Mouse (Mus musculus): ENCODE data around the gene Tmc6.

The Tmc6 gene

DNA sequence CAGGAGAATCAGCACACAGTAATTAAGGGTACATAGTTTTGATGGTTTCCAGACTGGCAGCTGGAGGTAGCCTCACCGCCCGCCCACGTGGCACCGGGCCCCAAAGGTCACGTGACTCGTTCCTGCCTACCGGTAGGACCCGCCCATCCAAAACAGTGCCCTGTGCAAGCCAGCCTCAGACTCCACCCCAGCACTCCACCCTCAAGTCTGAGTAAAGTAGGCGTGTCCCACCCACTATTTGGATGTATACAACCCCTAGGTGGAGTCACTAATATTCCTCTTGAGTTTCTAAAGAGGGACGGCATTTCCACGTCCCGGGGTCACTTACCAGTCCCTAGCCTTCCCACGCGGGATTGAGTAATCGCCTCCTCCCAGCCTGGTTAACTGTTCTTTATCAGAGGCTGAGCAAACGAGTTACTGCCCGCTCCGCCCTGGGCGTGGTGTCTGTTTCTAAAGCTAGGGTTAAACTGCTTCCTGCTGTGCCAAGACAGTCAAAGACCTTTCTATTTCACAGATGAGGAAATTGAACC, 1.4 kb downstream of the Tmc6 start:
- peak; percentile 94 for DNase-seq

DNA sequence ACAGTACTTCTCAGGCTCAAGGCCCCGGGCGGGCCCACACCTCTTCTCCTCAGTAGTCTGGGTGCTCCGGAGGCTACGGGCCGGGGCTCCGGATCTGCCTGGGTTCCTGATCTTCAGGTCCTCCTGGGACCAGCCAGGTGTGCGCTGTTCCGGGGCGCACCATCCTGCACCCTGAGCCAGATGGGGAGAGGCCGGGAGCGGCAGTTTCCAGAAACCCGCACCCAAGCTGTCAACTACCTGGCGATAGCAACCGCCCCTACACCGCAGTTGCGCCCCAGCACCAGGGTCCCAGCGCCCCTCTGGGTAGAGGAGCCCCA, 1.8 kb downstream of the Tmc6 start:
- no peak for DNase-seq

DNA sequence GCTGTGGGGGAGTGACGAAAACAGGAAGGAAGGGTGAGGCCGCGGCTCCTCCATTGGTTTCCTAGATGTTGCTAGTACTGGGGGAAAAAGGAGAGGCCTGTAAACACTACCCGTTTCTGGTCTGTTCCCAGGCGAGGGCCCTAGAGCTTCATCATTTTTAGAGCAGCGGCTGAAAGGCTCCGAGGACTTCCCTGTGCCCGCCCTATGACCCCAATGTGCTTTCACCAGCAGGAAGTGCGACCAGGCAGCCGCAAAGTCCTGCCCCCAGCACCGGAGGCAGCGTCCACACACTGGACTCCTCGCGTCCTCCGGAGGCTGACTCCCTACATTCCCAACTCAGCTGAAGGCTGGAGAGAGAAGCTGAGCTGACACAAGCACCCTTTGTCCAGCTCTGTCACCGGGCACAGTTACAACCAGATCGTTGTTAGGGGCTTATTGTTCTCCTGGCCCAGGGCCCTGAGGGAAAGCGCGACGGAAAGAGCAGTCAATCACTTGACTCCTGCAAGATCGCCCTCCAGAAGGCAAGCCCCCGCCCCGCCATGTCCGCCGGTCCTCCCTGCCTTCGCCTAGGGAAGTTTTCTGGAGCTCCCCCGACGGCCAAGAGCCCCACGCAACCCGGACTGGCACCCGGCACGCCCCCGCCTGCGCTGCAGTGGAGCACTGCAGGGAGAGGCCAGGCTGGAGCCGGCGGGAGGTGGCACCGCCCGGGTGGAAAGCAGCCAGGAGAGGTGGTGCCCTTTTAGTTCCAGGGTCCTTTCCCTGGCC, 2.4 kb downstream of the Tmc6 start:
- DNase-seq, result peak; percentile 87

- peak; percentile 39 for DNase-seq
These were observed 3.1 kb downstream of the Tmc6 start for GRCm38 (mm10) chr11:117778851-117779433.

DNA sequence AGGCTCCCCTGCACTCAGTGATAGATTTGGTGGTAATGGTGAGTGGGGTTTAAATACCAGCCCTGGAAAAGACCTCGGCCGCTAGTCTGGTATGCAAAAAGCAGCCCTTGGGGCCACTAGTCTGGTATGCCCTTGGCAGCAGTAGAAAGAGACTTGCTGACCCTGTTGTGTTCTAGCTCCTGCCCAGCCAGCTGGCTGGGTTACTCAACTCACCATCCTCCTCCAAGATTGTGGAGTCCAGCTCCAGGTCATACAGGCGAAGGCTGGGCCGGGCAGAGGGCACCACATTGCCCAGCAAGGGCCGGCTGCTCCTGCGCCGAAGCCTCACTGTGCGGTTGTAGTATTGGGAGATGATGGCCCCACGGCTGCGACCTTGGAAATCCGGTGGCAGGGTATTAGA, 4.0 kb downstream of the Tmc6 start:
- DNase-seq, result peak; percentile 59

GRCm38 (mm10) chr11:117777111-117777510, 4.9 kb downstream of the Tmc6 start:
- DNase-seq, result no peak

DNA sequence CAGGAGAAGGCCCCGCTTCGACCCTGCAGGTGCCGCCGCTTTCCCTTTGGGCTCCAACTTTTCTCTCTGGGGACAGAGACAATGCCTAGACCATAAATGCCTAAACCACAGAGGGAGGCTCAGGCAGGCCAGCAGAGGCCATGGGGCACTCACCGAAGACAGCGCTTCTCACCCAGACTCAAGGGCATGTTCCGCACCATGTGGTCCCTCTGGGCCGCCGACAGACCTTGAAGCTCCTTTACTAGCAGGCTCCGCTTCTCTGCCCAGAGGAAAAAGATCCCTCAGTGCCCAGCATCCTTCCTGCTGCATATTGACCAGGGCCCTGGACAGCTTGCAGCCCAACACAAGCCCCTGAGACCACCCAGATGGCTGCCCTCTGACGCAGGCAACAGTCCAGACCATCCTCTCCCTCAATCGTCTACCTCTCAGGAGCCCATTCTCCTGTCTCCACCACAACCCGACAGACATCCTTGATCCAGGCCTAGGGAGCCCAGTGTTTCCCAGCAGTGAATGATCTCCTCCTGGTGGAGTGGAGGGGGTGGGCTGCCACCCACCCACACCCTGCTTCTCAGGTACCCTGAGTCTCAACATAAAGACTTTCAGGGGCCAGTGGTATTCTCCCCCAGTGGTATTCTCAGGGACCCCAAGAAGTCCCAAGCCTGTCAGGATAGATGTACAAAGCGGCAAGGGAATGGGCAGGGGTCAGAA, 5.8 kb downstream of the Tmc6 start:
- no peak for DNase-seq

GRCm38 (mm10) chr11:117775540-117775939, 6.5 kb downstream of the Tmc6 start:
- no peak for DNase-seq

DNA sequence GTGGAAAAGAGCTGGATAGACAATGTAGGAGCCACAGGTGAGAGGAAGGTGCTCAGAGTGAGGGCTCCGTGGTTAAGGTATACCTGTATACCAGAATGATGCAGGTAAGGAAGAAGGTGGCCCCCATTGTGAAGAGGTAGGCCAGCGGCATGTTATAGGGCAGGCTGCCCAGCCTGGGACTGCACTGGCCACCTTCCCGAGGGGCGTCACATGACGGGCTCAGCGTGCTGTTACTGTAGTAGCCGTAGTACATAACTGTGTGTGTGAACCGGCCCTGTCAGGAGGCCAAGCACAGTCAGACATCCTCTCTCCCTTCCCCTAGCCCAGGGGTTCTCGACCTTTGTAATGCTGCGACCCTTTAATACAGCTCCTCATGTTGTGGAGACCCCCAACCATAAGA, 7.1 kb downstream of the Tmc6 start:
- no peak for DNase-seq

DNA sequence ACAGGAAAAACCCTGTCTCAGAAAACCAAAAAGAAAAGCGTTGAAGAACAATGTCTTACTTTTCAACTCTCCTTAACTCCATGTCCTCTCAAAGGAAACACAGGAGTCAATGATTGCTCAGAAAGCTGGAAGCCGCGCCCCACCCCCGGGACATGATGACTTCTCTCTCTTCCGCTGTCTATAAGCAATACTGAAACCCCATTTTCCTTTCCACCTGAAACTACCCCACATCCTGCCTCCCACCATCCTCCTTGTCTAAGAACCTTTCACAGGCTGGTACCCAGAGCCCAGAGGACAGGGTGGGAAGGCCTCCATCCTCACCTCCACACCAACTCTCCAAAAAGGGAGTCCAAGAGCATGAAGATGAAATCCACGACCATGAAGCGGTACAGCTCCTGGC, 9.6 kb downstream of the Tmc6 start:
- no peak for DNase-seq

GRCm38 (mm10) chr11:117770407-117770806, 11.6 kb downstream of the Tmc6 start:
- no peak for DNase-seq

- DNase-seq, result no peak
These were observed 12.3 kb downstream of the Tmc6 start for GRCm38 (mm10) chr11:117769683-117770047.

- DNase-seq, result peak; percentile 35
These were observed 13.0 kb downstream of the Tmc6 start for GRCm38 (mm10) chr11:117768725-117769682.

GRCm38 (mm10) chr11:117766275-117766674, 15.7 kb downstream of the Tmc6 start:
- DNase-seq, result no peak

- no peak for DNase-seq
These were observed 16.6 kb downstream of the Tmc6 start for GRCm38 (mm10) chr11:117765361-117765760.

- DNase-seq, result no peak
These were observed 17.7 kb downstream of the Tmc6 start for GRCm38 (mm10) chr11:117764319-117764718.

DNA sequence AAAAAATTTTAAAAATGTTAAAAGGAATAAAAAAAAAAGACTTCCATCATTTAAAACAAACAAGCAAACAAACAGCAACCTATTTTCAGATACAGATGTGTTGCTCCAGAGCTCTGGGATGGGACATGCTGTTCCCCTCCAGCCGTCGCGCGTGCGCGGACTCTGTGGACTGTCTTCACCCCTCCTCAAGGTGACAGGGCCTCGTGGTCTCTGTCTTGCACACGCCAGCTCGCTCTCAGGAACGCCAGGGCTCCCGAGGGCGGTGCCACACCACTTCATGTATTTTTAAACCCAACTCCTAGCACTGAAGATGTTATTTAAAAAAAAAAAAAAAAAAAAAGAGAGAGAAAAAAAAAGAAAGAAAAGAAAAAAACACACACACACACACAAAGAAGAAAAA, 19.8 kb downstream of the Tmc6 start:
- no peak for DNase-seq

GRCm38 (mm10) chr11:117761801-117762200, 20.2 kb downstream of the Tmc6 start:
- DNase-seq, result no peak

- peak; percentile 42 for DNase-seq
These were observed 21.5 kb downstream of the Tmc6 start for GRCm38 (mm10) chr11:117760374-117761119.

DNA sequence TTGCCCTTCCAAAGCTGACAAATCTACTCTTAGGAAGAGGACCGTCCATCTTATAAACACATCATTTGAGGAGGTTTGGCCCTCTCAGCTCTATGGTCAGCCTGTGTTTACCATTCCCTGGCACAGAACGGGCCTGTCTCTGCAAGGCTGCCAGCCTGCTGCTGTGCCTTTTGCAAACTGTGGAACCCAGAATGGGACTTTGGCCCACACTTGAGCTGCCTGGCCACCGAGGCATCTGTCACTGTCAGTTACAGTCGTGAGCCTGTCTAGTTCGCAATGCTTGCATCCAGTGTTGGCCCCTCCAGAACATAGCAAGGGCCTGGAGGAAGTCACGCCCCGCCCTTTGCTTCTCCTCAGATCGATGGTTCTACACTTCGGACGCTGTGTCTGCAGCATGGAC, 22.7 kb downstream of the Tmc6 start:
- no peak for DNase-seq

DNA sequence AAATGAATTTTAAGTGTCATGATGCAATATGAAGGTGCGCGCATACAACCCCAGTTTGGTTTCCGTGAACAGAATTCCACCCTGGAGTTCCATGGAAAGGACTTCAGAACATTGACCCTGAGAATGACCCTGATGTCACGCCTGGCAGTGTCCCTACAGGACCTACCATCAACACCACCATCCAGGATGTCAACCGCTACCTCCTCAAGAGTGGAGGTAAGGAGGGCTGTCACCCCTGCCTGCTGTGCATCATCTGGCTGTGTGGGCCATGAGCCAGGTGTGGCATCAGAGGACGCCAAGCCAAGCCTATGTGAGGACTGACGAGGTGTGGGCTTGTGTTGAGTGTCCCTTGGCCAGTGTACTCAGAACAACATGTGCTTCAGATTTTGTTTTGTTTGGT, 26.1 kb downstream of the Tmc6 start:
- DNase-seq, result no peak

GRCm38 (mm10) chr11:117751544-117751943, 30.5 kb downstream of the Tmc6 start:
- peak; percentile 43 for DNase-seq

Measured in kidney, adult 18-20 months (tissue).